Mouse (Mus musculus): ENCODE results near the gene Mrgpra6.

DNA sequence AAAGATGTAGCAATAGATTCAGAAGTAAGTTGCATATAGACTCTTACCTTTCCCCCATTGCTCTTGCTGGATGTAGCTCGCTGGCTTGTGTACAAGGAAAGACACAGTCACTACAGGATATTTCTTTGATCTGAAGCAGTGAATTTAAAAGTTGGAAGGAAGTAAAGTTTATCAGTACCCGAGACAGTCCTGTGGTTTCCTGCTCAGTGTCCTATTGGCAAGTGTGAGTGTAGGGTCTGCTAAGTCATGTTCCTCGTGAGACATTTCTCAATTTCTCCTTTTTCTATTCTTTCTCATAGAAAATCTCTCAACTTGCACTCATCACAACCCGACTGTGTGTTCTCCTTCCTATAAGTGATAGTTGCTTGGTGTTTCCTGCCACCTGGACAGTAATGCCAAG, at the start of gene Mrgpra6:
- TF ChIP-seq CTCF (IDR thresholded peaks at IDR 0.05) = no peak
- TF ChIP-seq POLR2A (IDR thresholded peaks at IDR 0.05; ENCODE audit: insufficient read depth, low read depth, low read length) = no peak
- no peak for TF ChIP-seq EP300 (IDR thresholded peaks at IDR 0.05; ENCODE audit: insufficient read depth, low read depth, low read length)

Measured in heart, adult 2 months (tissue).